Mouse (Mus musculus): Measurements from ENCODE around the gene Cish.

The Cish gene

DNA sequence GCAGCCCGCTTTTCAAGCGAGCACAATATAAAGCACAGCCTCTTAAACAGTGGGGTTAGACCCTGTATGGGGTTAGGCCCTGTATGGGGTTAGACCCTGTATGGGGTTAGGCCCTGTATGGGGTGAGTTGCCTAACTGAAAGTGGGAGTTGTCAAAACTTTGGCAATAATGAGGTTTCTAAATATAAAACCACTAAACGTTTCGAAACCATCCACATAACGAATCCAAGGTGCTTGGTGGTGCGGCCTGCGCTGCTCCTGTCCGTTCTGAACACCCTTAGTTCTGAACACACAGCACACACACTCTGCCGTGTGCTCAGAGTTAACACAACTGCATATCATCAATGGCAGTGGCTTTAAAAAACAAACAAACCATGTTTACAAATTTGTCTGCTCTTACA, 12.9 kb upstream of the Cish start:
- no peaks in the 10 kb centered on the region for H3K36me3 ChIP-seq (ENCODE audit: control insufficient read depth, insufficient read depth, low read length, poor library complexity, severe bottlenecking)
- no peaks in the 10 kb centered on the region for H3K27me3 ChIP-seq (ENCODE audit: control insufficient read depth, insufficient read depth, low read length, poor library complexity, severe bottlenecking)
- no peak for DNase-seq (ENCODE audit: low read depth, low spot score)

DNA sequence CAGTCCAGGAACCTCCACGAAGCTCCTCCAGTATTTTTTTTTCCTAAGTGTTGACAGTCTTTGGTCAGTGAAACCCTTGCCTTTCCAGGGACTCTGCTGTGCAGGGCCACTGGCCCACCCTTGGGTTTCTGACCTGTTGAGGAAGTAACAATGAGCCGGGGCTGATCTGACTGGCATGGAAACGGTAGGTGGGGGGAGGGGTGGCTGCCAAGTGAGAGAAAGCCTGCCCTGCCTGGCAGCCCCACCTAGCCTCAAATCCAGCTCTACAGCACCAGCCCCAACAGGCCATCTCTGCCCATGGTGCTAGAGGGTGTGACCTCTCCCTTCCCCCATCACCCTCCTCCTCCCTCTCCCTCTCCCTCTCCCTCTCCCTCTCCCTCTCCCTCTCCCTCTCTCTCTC, 10.8 kb upstream of the Cish start:
- Histone ChIP-seq H3K27me3 (ENCODE audit: control insufficient read depth, insufficient read depth, low read length, poor library complexity, severe bottlenecking) (no peaks in the 10 kb centered on the region), H3K36me3 (ENCODE audit: control insufficient read depth, insufficient read depth, low read length, poor library complexity, severe bottlenecking) (no peaks in the 10 kb centered on the region)
- peak; percentile 42 for DNase-seq (ENCODE audit: low read depth, low spot score)

DNA sequence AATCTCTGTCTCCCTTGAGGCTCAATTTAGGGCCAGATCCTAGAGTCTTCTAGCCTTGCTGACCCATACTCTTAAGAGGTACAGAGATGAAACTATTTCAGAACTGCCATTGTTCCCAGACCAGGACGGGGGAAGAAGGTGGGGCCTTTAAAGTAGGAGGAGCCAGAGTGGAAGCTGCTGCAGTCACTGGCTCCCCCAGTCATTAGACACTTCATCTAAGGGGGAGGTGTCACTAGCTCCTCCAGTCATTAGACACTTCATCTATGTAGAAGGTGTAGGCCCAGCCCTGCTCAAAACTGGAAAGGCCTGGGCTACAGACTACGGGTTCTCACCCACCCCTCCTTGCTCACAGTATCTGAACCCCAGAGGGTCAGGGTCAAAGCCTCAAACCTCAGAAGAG, 8.5 kb upstream of the Cish start:
- DNase-seq (ENCODE audit: low read depth, low spot score) = no peak
- no peaks in the 10 kb centered on the region for H3K27me3 ChIP-seq (ENCODE audit: control insufficient read depth, insufficient read depth, low read length, poor library complexity, severe bottlenecking)

DNA sequence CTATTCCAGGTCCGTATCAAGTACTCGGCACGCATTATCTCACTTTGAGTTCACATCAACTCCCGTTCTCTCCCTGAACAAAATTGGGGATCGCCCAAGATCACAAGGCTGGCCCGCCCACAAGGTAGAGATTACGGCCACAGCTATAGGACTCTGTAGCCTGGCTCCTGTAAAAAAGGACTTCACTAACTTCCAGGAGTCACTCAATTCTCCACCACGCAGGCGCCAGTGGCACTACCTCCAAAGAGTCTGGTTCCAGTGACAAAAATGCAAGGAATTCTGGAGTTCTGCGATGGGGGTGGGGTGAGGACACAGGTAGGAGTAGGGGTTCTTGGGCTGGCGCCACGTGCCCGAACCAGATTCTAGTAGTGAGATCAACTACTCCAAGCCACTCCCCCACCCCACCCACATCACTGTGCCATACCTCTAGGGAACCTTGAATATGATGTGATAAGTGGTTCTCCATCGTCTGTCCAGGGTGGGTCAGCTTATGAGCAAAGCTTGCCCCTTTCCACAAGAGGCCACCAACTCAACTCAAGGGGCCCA, 7.6 kb upstream of the Cish start:
- no peak for DNase-seq (ENCODE audit: low read depth, low spot score)
- no peaks in the 10 kb centered on the region for H3K27me3 ChIP-seq (ENCODE audit: control insufficient read depth, insufficient read depth, low read length, poor library complexity, severe bottlenecking)
- no peaks in the 10 kb centered on the region for H3K36me3 ChIP-seq (ENCODE audit: control insufficient read depth, insufficient read depth, low read length, poor library complexity, severe bottlenecking)

More for the DNA sequence above, 8.5 kb upstream of the Cish start:
- H3K36me3 ChIP-seq (ENCODE audit: control insufficient read depth, insufficient read depth, low read length, poor library complexity, severe bottlenecking) = no peaks in the 10 kb centered on the region

DNA sequence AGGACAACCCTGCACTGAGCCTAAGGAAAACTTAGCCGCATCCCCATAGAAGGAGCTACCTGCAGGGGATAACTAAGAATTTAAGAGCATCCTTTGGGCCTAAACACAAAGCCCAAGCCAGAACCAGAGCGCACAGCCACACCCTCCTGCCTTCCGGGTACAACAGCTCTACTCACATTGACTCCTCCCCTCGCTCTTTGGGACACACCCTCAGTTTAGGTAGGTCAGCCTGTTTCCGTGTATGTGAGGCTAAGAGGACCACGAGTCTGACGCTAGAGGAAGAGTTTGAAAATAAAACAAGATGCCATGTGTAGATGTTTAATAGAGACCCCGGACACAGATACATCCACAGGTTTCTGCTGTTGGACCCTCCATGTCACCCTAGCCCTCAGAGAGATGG, 7.1 kb upstream of the Cish start:
- peak; percentile 90 for DNase-seq (ENCODE audit: low read depth, low spot score)
- no peaks in the 10 kb centered on the region for H3K36me3 ChIP-seq (ENCODE audit: control insufficient read depth, insufficient read depth, low read length, poor library complexity, severe bottlenecking)
- H3K27me3 ChIP-seq (ENCODE audit: control insufficient read depth, insufficient read depth, low read length, poor library complexity, severe bottlenecking) = no peaks in the 10 kb centered on the region

DNA sequence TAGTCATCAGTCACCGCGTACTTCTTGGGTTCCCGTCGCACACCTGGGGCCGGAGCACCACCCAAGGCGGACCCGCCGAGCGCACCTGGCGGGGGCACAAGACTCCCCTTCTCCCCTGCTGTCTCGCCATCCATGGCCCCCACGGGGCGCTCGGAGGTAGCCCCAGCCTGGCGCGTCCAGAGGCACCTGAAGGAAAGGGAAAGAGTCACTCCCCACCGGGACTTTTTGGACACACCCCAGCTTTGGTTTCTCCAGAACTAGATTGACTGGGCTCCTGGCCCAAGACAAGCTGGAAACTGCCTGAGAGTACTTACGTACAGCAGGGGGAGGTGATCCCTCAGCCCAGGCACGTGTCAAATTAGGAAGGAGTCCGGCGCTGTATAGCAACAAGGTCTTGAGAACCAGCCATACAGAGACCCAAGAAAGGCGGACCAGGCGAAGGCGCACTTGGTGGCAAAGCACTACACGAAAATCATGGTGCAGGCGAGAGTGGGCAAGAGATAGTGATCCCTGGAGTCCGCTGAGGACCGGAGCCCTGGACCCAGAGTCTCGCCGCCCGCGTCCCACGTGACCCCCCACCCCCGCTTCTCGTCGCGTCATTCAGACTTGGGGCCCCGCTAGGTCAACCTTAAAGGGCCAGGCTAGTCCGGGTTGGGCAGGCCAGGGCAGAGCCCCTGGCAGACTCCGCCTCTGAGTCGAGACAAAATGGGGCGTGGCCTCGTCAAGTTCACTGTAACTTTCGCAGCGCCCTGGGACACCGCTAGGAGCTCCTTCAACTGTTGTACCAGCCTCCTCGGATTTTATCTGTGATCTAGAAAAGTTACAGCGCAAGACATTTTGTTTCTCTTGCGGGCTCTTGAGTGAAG, 6.4 kb upstream of the Cish start, which contains the start of gene Mapkapk3:
Gene Mapkapk3, minus strand, starts transcription at position 667 of the 866 bp plus-strand sequence.
- DNase-seq (ENCODE audit: low read depth, low spot score) = peak; percentile 96
- Histone ChIP-seq H3K27me3 (ENCODE audit: control insufficient read depth, insufficient read depth, low read length, poor library complexity, severe bottlenecking) (no peaks in the 10 kb centered on the region), H3K36me3 (ENCODE audit: control insufficient read depth, insufficient read depth, low read length, poor library complexity, severe bottlenecking) (no peaks in the 10 kb centered on the region)

DNA sequence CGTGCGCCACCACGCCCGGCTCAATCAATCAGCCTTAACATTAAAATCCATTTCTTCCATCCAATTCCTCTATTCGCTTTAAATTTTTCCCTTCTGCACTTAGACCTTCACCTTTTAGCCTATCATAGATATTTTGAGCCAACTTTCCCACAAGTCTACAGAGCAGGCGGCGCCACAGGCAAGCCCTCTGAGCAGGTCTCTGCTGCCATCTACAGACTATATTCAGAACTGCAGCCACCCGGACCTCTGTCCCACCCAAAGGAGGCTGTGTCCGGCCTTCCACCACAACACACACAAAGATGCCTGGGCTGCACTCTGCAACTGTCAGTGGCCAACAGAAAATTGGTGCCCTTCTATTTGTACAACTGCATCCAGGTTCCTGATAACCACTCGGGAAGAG, 4.9 kb upstream of the Cish start:
- Histone ChIP-seq H3K27me3 (ENCODE audit: control insufficient read depth, insufficient read depth, low read length, poor library complexity, severe bottlenecking) (no peaks in the 10 kb centered on the region), H3K36me3 (ENCODE audit: control insufficient read depth, insufficient read depth, low read length, poor library complexity, severe bottlenecking) (no peaks in the 10 kb centered on the region)
- peak; percentile 88 for DNase-seq (ENCODE audit: low read depth, low spot score)

DNA sequence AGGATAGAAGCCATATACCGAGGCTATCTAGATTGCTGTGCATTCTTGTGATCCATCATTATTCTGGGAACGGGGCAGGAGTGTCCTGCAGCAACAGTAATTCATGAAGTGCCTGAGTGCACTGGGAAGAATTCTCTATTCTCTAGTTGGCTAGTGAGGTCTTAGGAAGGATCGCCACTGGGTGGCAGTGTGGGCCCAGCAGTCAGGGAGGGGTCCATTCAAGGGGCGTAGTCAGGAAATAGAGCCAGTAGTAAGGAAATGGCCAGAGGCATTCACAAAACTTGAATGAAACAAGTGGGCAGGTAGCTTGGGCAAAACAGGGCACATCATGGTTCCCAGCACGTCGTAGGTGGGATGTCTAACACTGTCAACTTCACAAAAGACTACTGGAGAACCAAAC, 1.6 kb upstream of the Cish start:
- no peaks in the 10 kb centered on the region for H3K36me3 ChIP-seq (ENCODE audit: control insufficient read depth, insufficient read depth, low read length, poor library complexity, severe bottlenecking)
- DNase-seq (ENCODE audit: low read depth, low spot score) = peak; percentile 81
- H3K27me3 ChIP-seq (ENCODE audit: control insufficient read depth, insufficient read depth, low read length, poor library complexity, severe bottlenecking) = no peaks in the 10 kb centered on the region

DNA sequence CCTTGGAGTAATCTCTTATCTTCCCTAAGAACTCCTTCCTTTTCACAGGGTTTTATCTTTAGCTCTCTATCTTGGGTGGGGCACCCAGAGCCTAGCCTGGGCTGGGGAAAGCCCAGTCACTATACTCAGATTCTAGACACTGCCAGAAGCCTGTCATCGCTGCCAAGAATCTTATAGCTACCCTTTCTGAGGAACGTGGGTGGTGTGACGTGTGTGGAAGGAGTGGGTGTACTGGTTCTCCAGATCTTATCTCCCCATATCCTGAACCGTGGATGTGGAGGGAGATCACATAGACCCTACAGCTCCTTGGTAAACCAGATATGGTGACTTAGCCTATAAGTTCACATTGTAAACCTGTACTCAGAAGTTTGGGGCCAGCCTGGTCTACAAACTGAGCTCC, 210 bp upstream of the Cish start:
- no peak for DNase-seq (ENCODE audit: low read depth, low spot score)
- Histone ChIP-seq H3K36me3 (ENCODE audit: control insufficient read depth, insufficient read depth, low read length, poor library complexity, severe bottlenecking) (no peaks in the 10 kb centered on the region), H3K27me3 (ENCODE audit: control insufficient read depth, insufficient read depth, low read length, poor library complexity, severe bottlenecking) (no peaks in the 10 kb centered on the region)

DNA sequence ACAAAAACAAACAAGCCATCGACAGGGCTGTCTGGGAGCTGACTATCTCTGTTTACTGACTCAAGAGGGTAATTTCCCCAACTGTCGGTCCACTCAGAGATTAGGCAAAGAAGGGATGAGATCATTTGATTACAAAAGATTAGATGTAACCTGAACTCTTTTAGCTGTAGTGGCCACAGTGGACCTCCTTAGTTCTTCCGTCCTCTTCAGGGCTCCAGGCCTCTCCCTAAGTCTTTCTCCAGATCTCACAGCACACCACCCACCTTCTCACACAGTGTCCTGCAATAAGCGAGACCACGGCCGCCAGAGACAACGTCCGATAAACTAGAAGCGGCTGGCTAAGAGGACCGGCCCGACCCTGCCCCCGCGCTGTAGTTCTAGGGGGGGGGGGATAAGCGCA, 215 bp downstream of the Cish start:
- Histone ChIP-seq H3K27me3 (ENCODE audit: control insufficient read depth, insufficient read depth, low read length, poor library complexity, severe bottlenecking) (no peaks in the 10 kb centered on the region), H3K36me3 (ENCODE audit: control insufficient read depth, insufficient read depth, low read length, poor library complexity, severe bottlenecking) (no peaks in the 10 kb centered on the region)
- no peak for DNase-seq (ENCODE audit: low read depth, low spot score)

DNA sequence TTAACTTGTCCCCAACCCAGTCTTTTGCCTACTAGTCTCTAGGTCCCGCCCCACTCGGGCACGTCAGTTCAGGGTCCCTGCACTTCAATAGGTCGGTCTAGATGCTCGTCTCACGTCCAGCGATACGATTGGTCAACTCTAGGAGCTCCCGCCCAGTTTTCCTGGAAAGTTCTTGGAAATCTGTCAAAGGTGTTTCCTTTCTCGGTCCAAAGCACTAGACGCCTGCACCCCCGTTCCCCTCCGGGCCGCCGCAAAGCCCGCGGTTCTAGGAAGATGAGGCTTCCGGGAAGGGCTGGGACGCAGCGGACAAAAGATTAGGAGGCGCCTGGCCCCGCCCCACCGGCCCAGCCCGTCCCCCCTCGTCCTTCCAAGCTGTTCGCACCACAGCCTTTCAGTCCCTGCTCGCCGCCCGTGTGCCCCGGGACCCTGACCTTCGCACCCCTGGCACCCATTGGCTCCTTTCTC, 707 bp downstream of the Cish start:
- Histone ChIP-seq H3K36me3 (ENCODE audit: control insufficient read depth, insufficient read depth, low read length, poor library complexity, severe bottlenecking) (no peaks in the 10 kb centered on the region), H3K27me3 (ENCODE audit: control insufficient read depth, insufficient read depth, low read length, poor library complexity, severe bottlenecking) (no peaks in the 10 kb centered on the region)
- peak; percentile 86 for DNase-seq (ENCODE audit: low read depth, low spot score)

DNA sequence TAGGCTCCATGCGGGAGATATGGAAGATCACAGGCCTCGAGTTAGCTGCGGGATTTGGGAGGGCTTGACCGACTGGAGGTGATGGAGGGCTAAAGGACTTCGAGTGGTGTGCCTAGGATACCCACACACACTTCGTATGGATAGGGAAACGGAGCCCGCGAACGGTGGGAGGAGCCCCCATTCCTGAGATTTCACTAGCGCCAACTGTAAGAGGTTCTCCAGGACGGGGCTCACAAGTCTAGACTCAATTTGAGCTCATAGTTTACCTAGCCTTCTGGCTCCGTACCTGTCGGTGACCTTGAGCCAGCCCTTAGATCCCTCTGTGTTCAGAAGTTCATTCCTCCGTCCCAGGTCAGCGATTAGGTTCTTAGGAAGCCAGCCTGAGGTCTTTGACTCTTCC, 1.2 kb downstream of the Cish start:
- no peaks in the 10 kb centered on the region for H3K36me3 ChIP-seq (ENCODE audit: control insufficient read depth, insufficient read depth, low read length, poor library complexity, severe bottlenecking)
- DNase-seq (ENCODE audit: low read depth, low spot score) = no peak
- H3K27me3 ChIP-seq (ENCODE audit: control insufficient read depth, insufficient read depth, low read length, poor library complexity, severe bottlenecking) = no peaks in the 10 kb centered on the region

DNA sequence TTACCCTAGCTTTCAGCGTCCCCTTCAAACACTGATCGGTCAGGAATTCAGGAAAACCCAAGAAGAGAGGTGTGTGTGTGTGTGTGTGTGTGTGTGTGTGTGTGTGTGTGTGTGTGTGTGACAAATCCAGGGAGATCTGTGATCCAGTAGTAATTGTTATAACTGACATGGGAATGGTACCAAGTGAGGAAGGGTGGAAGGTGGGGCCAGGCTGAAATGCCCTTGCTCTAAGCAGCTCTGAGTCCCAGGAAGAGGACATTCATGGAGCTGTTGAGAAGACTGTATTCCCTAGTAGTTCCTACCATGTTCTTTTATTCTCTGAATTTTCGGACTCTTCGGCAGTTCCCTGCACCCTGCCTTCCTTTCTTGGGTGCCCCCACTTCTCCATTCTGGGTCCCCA, 1.8 kb downstream of the Cish start:
- H3K27me3 ChIP-seq (ENCODE audit: control insufficient read depth, insufficient read depth, low read length, poor library complexity, severe bottlenecking) = no peaks in the 10 kb centered on the region
- H3K36me3 ChIP-seq (ENCODE audit: control insufficient read depth, insufficient read depth, low read length, poor library complexity, severe bottlenecking) = no peaks in the 10 kb centered on the region
- no peak for DNase-seq (ENCODE audit: low read depth, low spot score)

DNA sequence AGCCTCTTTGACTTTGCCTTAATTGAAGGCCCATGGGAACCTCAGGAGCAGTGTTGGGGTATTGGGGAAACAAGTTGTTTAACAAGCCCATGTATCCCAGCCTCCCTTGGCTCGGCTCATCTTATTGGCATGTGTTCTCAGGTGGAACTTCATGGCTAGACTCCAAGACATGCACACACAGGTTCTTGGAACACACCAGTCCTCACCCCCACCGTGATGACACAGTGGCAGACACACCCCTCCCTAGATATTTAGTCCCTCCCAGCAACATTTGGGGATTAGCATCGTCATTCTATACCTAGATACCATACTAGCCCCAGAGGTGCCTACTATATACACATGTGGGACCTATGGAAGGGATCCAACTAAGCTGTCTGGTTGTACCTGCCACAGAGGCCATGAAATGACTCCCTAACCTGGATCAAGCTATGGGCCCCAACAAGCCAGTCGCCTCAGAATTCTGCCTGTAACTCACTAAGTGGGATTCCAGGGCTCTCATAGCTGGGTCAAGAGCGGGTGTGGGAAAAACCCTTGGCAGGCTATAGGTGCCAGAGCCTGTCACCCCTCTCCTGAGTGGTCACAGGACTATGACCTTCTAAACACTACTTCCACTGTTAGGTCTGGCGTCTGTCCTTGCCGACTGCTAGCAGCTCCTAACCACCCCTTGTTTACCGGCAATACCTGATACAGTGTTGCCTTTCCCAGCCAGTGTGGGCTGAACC, 2.4 kb downstream of the Cish start:
- DNase-seq (ENCODE audit: low read depth, low spot score) = no peak
- no peaks in the 10 kb centered on the region for H3K36me3 ChIP-seq (ENCODE audit: control insufficient read depth, insufficient read depth, low read length, poor library complexity, severe bottlenecking)
- H3K27me3 ChIP-seq (ENCODE audit: control insufficient read depth, insufficient read depth, low read length, poor library complexity, severe bottlenecking) = no peaks in the 10 kb centered on the region

DNA sequence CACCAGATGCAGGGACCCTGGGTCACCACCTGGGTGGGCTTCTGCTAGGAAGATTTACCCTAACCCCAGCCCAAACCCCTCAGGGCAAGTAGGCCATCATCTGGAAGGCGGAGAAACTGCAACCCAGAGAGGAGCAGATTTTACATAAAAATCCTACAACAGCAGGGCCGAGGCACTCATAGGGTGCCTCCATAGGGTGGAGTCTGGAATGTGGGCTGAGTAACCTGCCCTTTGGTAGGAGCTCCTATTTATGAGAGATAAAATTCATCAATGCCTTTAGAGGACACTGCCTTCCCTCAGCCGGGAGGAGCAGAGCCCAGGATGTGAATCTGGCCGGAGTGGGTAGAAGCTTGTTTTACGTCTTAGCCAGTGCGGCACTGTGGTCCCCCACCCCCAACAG, 3.0 kb downstream of the Cish start:
- no peaks in the 10 kb centered on the region for H3K27me3 ChIP-seq (ENCODE audit: control insufficient read depth, insufficient read depth, low read length, poor library complexity, severe bottlenecking)
- DNase-seq (ENCODE audit: low read depth, low spot score) = no peak
- H3K36me3 ChIP-seq (ENCODE audit: control insufficient read depth, insufficient read depth, low read length, poor library complexity, severe bottlenecking) = no peaks in the 10 kb centered on the region

All from splenic B cell, adult 2 months (primary cell).